Comparison of ENCODE assay signal across 20 mouse cellular contexts in the genomic region with DNA sequence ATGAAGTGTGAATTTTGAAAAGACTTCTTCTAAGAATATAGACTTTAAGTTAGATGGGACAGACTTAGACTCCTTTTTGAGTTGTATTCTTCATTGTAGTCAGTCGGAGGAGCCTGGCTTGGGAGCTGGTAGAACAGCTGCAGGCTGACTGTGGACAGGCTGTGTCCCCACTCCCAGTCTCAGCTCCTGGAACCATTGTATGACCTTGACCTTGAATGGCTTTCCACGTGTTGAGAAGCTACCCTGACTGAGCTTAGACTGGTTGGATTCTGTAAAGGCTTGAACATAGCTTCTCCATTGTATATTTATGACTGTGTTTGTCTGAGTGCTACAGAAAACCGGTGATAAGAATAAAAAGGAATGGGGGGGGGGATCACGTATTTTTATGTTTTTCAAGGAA.
"Had no signal": no experiment of that assay in that cellular context is flagged by ENCODE, and none has a peak within 500 bp of the region (broad histone marks: within the 10 kb centered on the region; RNA-seq: fewer than 3 reads in every experiment).

No protein-coding gene starts in this region.

- H3K27me3 ChIP-seq: lung, embryonic 15.5 days; megakaryocyte, embryonic 14.5 days; midbrain, embryonic 13.5 days; midbrain, embryonic 15.5 days; neural tube, embryonic 12.5 days had no signal

- H3K27ac ChIP-seq: lung, embryonic 15.5 days; macrophage; midbrain, embryonic 13.5 days; midbrain, embryonic 15.5 days; neural tube, embryonic 12.5 days had no signal

- H3K4me2 ChIP-seq: lung, embryonic 15.5 days; midbrain, embryonic 11.5 days; midbrain, embryonic 13.5 days; midbrain, embryonic 15.5 days; neural tube, embryonic 12.5 days had no signal

- H3K9me3 ChIP-seq: lung, embryonic 15.5 days; megakaryocyte, embryonic 14.5 days; midbrain, embryonic 13.5 days; midbrain, embryonic 15.5 days; neural tube, embryonic 12.5 days had no signal

- H3K4me3 ChIP-seq: lung, embryonic 15.5 days; megakaryocyte, embryonic 14.5 days; midbrain, embryonic 13.5 days; midbrain, embryonic 15.5 days; neural tube, embryonic 12.5 days had no signal

- ATAC-seq: liver, postnatal 0 days; lung, postnatal 0 days; midbrain, embryonic 13.5 days; midbrain, embryonic 15.5 days had no signal

- H3K9ac ChIP-seq: liver, postnatal 0 days; lung, embryonic 15.5 days; midbrain, embryonic 13.5 days; midbrain, embryonic 15.5 days; neural tube, embryonic 12.5 days had no signal

- H3K4me1 ChIP-seq: midbrain, embryonic 15.5 days; neural tube, embryonic 12.5 days had no signal

- H3K36me3 ChIP-seq: lung, embryonic 15.5 days; midbrain, embryonic 13.5 days; midbrain, embryonic 15.5 days; neural tube, embryonic 12.5 days had no signal

- DNase-seq: liver, postnatal 0 days; lung, adult 2 months; lung, postnatal 14 days; lung, postnatal 36 days; retina, postnatal 1 day; right cerebral cortex, adult 18-20 months; right cerebral cortex, postnatal 25 days; right cerebral cortex, postnatal 4 days; spleen, adult 18-20 months; thymus, adult 2 months; thymus, postnatal 25 days; thymus, postnatal 4 days had no signal
